In genomic region chr13:21944592-21944925, GRCm38 (mm10) we compare ENCODE assay signal across 8 mouse cellular contexts. TPM values are rescaled to one million over a fixed set of nuclear protein-coding genes. Genes with fewer than 3 reads are reported as not detected.
DNase-seq lines count a peak whose midpoint lies in the region; ATAC-seq and TF ChIP-seq lines count a peak whose summit lies in the region.

No protein-coding gene starts in this region.

- intact Hi-C loops in heart, postnatal 10 days (cut with DNase I), result loop anchor here (5.0 to 10.0 kb wide), 4 partner anchors 90 to 1570 kb away; partner anchors contain the start of genes Hist1h2ai, Hist1h2bl and Hist1h3h

- H3K9me3 ChIP-seq in heart, embryonic 16.5 days (replicated peaks; ENCODE audit: control insufficient read depth, low read length), result no peaks in the 10 kb centered on the region
- H3K9me3 ChIP-seq in hindbrain, embryonic 15.5 days, result no peaks in the 10 kb centered on the region
- H3K9me3 ChIP-seq in midbrain, embryonic 13.5 days, result no peaks in the 10 kb centered on the region

- H3K4me1 ChIP-seq in heart, embryonic 16.5 days (ENCODE audit: control insufficient read depth, insufficient read depth, low read length), result 0 out of 2 replicates have a peak, but pooled peaks cover 5% of the 10 kb centered on the region
- no peaks in the 10 kb centered on the region for H3K4me1 ChIP-seq in bone marrow macrophage, adult 2 months (ENCODE audit: control insufficient read depth, insufficient read depth, low read length)
- H3K4me1 ChIP-seq in hindbrain, embryonic 15.5 days (replicated peaks), result peaks cover 18% of the 10 kb centered on the region
- peaks cover 18% of the 10 kb centered on the region for H3K4me1 ChIP-seq in midbrain, embryonic 13.5 days (replicated peaks)

- 0 out of 2 replicates have a peak, but pooled peaks cover 1% of the 10 kb centered on the region for H3K36me3 ChIP-seq in heart, embryonic 16.5 days (ENCODE audit: control insufficient read depth, insufficient read depth)
- H3K36me3 ChIP-seq in hindbrain, embryonic 15.5 days, result peaks cover 10% of the 10 kb centered on the region
- H3K36me3 ChIP-seq in midbrain, embryonic 13.5 days, result peaks cover 10% of the 10 kb centered on the region

- no peaks in the 10 kb centered on the region for H3K27me3 ChIP-seq in heart, embryonic 16.5 days (ENCODE audit: control insufficient read depth, insufficient read depth, low read length)
- H3K27me3 ChIP-seq in hindbrain, embryonic 15.5 days, result no peaks in the 10 kb centered on the region
- H3K27me3 ChIP-seq in midbrain, embryonic 13.5 days, result no peaks in the 10 kb centered on the region

- peak; percentile 21; the same call in 1 of the 2 replicates for ATAC-seq in heart, embryonic 16.5 days (replicated peaks; ENCODE audit: extremely low read depth, insufficient read depth, low FRiP score)
- peak; percentile 69; the same call in 1 of the 2 replicates for ATAC-seq in hindbrain, embryonic 15.5 days (ENCODE audit: low FRiP score, low read depth)
- ATAC-seq in midbrain, embryonic 13.5 days, result peak; percentile 84

- 3% methylated on average over 7 of the region's 7 CpGs for WGBS in heart, embryonic 16.5 days
- WGBS in hindbrain, embryonic 15.5 days, result 1% methylated on average over 7 of the region's 7 CpGs
- 3% methylated on average over 7 of the region's 7 CpGs for WGBS in midbrain, embryonic 13.5 days

- no peak for TF ChIP-seq POLR2A in bone marrow macrophage, adult 2 months (IDR thresholded peaks at IDR 0.05; ENCODE audit: borderline replicate concordance, low read depth, low read length)

- peak overlapping the region; percentile 87 for H3K9ac ChIP-seq in heart, embryonic 16.5 days (ENCODE audit: low read length)
- H3K9ac ChIP-seq in hindbrain, embryonic 15.5 days, result peak overlapping the region; percentile 75
- peak overlapping the region; percentile 78 for H3K9ac ChIP-seq in midbrain, embryonic 13.5 days (replicated peaks)

- TF ChIP-seq CTCF in bone marrow macrophage, adult 2 months (IDR thresholded peaks at IDR 0.05; ENCODE audit: low read depth, low read length), result no peak

- no peak for DNase-seq in heart, postnatal 10 days
- no peak for DNase-seq in layer of hippocampus, adult 9-11 months
- DNase-seq in spleen, adult 12 weeks (ENCODE audit: low spot score), result no peak
- DNase-seq in kidney, postnatal 4 days, result no peak

- no peak overlapping the region for H3K27ac ChIP-seq in heart, embryonic 16.5 days (ENCODE audit: low read length)
- H3K27ac ChIP-seq in bone marrow macrophage, adult 2 months (ENCODE audit: insufficient read depth, low read depth, low read length), result no peak overlapping the region
- H3K27ac ChIP-seq in hindbrain, embryonic 15.5 days (replicated peaks), result peak overlapping the region; percentile 80
- H3K27ac ChIP-seq in midbrain, embryonic 13.5 days, result peak overlapping the region; percentile 67; the same call in 1 of the 2 replicates

- peak overlapping the region; percentile 81 for H3K4me3 ChIP-seq in heart, embryonic 16.5 days (ENCODE audit: low read length)
- peak overlapping the region; percentile 77 for H3K4me3 ChIP-seq in bone marrow macrophage, adult 2 months (ENCODE audit: insufficient read depth, low read length)
- H3K4me3 ChIP-seq in hindbrain, embryonic 15.5 days, result peak overlapping the region; percentile 80
- H3K4me3 ChIP-seq in midbrain, embryonic 13.5 days (replicated peaks), result peak overlapping the region; percentile 71

- peak overlapping the region; percentile 91 for H3K4me2 ChIP-seq in heart, embryonic 16.5 days (ENCODE audit: low read depth, low read length)
- H3K4me2 ChIP-seq in hindbrain, embryonic 15.5 days, result peak overlapping the region; percentile 83
- peak overlapping the region; percentile 61 for H3K4me2 ChIP-seq in midbrain, embryonic 13.5 days (replicated peaks)

RNA-seq across cellular contexts. Expression of gene Zfp184, which starts 0.3 kb away (rescaled TPM):
- 2.9 and 4.7 TPM in 2 replicates for polyA plus RNA-seq in heart, embryonic 16.5 days (2015; fragmentation: Nextera tagmentation; extraction: Ambion mirVana)
- 1 to 10 TPM; 1.4 to 1.9 TPM for total RNA-seq in heart, postnatal 10 days (2021)
- 0.25 and 0.76 TPM in 2 replicates for polyA plus RNA-seq in bone marrow macrophage, adult 2 months (2012; ENCODE audit: insufficient read depth, insufficient read length, missing spikeins)
- polyA plus RNA-seq in hindbrain, embryonic 15.5 days (2015; fragmentation: Nextera tagmentation; extraction: Ambion mirVana), result 11.7 and 12.3 TPM in 2 replicates
- polyA plus RNA-seq in midbrain, embryonic 13.5 days (2015; fragmentation: Nextera tagmentation; extraction: Ambion mirVana), result 20.5 and 22.3 TPM in 2 replicates

RNA-seq across cellular contexts. Expression of gene Pom121l2, which starts 36.4 kb away (rescaled TPM):
- polyA plus RNA-seq in heart, embryonic 16.5 days (2015; fragmentation: Nextera tagmentation; extraction: Ambion mirVana), result not detected in 2 replicates
- not detected for total RNA-seq in heart, postnatal 10 days (2021)
- not detected in 2 replicates for polyA plus RNA-seq in bone marrow macrophage, adult 2 months (2012; ENCODE audit: insufficient read depth, insufficient read length, missing spikeins)
- polyA plus RNA-seq in hindbrain, embryonic 15.5 days (2015; fragmentation: Nextera tagmentation; extraction: Ambion mirVana), result 0.08 TPM in 1 of 2 replicates, not detected in the other
- not detected in 2 replicates for polyA plus RNA-seq in midbrain, embryonic 13.5 days (2015; fragmentation: Nextera tagmentation; extraction: Ambion mirVana)

Comparison
In these comparisons a context has a peak if more than half of its experiments do, and no peak if none do; other contexts are left out.
1. ATAC-seq: peak in every context shown above with its lines; median percentile 84 in midbrain, embryonic 13.5 days; 69 in hindbrain, embryonic 15.5 days; 21 in heart, embryonic 16.5 days.
2. H3K27ac ChIP-seq: peak in hindbrain, embryonic 15.5 days (single experiment) and midbrain, embryonic 13.5 days (single experiment); none in heart, embryonic 16.5 days (single experiment) and bone marrow macrophage, adult 2 months (single experiment).
3. Peak in every context shown above with its lines, with median percentiles within 50 percentile points of each other: H3K4me2 ChIP-seq, H3K4me3 ChIP-seq and H3K9ac ChIP-seq.